Mouse (Mus musculus) olfactory bulb, adult 2 months (tissue): ENCODE results near the gene Ski. TPM values are rescaled to one million over a fixed set of nuclear protein-coding genes. Genes with fewer than 3 reads are reported as not detected.
A peak's percentile ranks its signal among the peaks of the same experiment; 100 is the strongest.

Source experiments
- H3K27ac ChIP-seq: fragments of 200-500 bp; 2 replicates; pipeline ENCODE4 v1.5.1; 2012; ENCODE audit warnings: low read depth, low read length; ENCODE audit not compliant: insufficient read depth
- H3K4me1 ChIP-seq: fragments of 200-500 bp; 2 replicates; pipeline ENCODE4 v1.6.1; 2012; ENCODE audit warnings: low read length; ENCODE audit not compliant: control insufficient read depth, insufficient read depth
- H3K4me3 ChIP-seq: fragments of 200-500 bp; 2 replicates; pipeline ENCODE4 v1.5.1; 2012; ENCODE audit warnings: mild to moderate bottlenecking, low read depth, low read length, moderate library complexity; ENCODE audit not compliant: insufficient read depth
- CTCF ChIP-seq: fragments of 200-500 bp; IDR thresholded peaks from 2 replicates; pipeline ENCODE4 v1.5.1; 2012; ENCODE audit warnings: low read depth, mild to moderate bottlenecking, low read length, moderate library complexity; ENCODE audit not compliant: insufficient read depth
- POLR2A ChIP-seq: fragments of 200-500 bp; IDR thresholded peaks from 2 replicates; pipeline ENCODE4 v1.6.1; 2012; ENCODE audit warnings: mild to moderate bottlenecking, low read depth, low read length, moderate library complexity; ENCODE audit not compliant: insufficient read depth
- WGBS: fragments of 180-500 bp; shearing (Covaris S2); methylation state at CpG from one replicate; pipeline ENCODE4 v1.1.7; 2018; 5-methylcytosine and 5-hydroxymethylcytosine counted together
- polyA plus RNA-seq: library from polyadenylated mRNA; stranded (reverse); fragments of >200 nt; gene quantifications from 2 replicates; pipeline ENCODE4 v1.2.4, GENCODE M21; 2012; ENCODE audit warnings: low replicate concordance; ENCODE audit not compliant: missing spikeins, insufficient read depth, insufficient read length

The Ski gene
- polyA plus RNA-seq, 1 experiment, result not detected

DNA sequence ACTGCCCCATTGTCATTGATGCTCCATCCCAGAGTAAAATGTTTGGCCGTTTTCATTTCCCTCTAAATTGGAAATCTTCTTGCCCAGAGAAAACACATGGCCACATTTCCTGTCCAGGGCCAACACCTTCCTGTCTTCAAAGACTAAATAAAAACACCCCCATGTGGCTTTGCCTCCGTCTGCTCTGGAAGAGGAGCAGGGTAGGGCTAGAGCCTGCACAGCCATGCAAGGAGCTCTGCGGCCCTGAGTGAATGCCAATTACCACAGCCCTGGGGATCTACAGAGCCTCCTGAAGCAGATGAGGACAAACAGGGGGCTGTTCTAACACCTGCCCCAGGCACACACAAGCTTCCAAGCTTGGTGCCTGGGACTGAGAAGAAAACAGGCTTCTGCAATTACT, 46.2 kb downstream of the Ski start:
- Histone ChIP-seq H3K27ac (peak overlapping the region; percentile 5; the same call in 1 of the 2 replicates), H3K4me1 (peaks cover 81% of the 10 kb centered on the region)
- WGBS, result 38% methylated on average over 3 of the region's 3 CpGs

DNA sequence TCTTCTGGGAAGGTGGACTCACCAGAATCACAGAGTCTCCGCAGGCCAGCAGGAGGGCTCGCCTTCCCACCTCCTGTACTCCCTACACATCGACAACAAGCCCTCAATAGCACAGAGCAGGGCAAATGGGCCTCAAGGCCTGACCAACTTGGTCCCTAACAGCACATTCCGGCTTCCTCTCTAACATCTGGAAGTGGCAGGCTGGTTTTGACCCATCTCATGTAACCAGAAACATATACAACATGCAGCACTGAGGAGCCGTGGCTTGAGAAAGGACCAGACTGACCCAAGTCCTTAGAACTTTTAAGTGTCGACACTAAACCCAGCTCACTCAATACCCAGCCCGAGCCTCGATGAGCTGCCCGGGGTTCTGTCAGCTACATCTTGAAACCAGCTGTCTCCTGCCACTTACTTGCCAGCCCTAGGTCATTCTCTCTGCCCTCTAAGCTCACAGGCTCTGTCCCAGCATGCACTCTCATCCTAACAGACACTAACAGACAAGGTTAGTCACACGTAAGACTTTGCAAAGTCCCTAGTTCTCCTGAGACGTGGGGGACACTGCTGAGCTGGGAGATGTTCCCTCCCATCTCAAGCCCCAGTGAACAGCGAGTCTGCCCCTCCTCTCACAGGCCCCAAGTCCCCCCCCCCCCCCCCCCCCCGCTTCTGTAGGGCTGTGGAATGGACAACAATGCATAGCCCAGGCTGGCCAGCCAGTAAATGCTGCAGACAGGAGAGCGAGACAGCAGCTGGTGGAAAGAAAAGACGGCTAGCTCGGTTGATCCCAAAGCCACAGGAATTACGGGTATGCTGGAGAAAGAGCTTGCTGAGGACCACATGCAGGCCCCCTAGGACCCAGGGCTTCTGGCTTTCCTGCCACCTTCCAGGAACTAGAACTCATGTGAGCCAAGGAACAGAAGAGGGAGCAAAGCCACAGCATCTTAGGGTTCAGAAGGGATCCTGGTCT, 48.3 kb downstream of the Ski start:
- no peak overlapping the region for H3K4me3 ChIP-seq
- peaks cover 81% of the 10 kb centered on the region for H3K4me1 ChIP-seq
- peak overlapping the region; percentile 64 for H3K27ac ChIP-seq
- TF ChIP-seq POLR2A, result no peak
- TF ChIP-seq CTCF, result no peak
- 25% methylated on average over 17 of the region's 17 CpGs for WGBS

More for the DNA sequence above, 46.2 kb downstream of the Ski start:
- no peak overlapping the region for H3K4me3 ChIP-seq
- TF ChIP-seq POLR2A (no peak), CTCF (no peak)

DNA sequence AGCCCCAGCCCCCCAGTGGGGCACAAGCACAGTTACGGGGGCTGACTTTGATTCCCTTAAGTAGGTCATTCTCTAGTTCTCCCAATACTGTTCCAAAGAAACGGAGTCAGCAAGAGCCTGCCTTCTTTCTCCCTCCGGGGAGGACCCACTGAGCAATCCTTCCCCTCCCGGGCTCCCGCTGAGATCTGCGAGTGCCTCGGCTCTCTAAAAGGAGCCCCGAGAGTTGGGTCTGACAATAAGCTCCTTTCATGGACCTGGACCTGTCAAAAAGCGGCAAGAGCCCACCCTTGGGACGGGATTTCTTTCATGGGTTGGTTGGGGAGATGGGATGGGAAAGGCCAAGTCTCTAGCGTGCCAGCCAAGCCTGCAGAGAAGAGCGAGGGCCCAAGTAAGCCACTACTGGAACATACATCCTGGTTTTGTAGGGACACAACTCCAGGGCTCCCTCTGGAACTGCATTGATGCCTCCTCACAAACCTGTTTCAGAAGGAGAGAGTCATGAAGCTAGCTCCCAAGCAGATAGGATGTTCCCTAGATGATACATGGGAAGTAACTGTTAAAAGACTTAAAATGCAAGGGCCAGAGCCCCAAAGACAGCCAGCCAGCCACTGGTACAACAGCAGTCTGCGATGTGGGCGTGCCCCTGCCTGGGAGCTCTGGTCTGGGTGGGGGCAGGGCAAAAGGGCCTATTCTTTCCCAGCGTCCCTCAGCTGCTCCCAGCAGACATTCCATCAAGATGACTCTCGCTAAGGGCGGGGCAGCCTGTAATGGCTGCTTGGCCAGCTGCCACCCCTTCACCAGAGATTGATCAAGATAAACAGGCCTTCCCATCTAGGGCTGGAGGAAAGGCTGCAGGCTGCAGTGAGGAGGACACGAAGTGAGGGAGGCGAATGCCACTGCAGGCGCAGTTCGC, 49.2 kb downstream of the Ski start:
- no peak for TF ChIP-seq POLR2A
- TF ChIP-seq CTCF, result no peak
- H3K4me1 ChIP-seq, result peaks cover 76% of the 10 kb centered on the region
- 5% methylated on average over 21 of the region's 21 CpGs for WGBS

DNA sequence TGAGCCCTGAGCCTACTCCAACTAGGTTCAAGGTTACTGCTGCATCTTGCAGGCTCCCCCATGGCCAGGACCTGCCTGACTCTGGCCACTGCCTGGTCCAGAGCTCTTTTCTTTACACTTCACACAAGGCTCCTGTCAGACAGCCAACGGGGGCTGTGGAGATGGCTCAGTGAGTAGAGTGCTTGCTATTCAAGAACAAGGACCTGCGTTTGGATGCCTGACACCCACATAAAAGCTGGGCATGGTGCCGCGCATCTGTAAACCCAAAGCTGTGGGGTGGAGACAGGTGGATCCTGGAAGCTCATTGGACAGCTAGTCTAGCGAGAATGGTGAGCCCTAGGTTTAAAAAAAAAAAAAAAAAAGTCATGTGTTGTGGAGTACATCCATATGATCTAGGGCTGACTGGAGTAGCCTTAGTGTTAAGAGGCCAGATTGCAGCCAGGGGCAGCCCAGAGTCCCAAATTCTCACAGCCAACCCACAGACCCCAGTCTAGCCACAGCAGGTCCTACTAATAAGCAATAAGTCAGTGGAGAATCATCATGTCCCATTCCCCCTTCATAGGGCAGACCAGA, 50.3 kb downstream of the Ski start:
- Histone ChIP-seq H3K4me3 (no peak overlapping the region), H3K27ac (peak overlapping the region; percentile 64; the same call in 1 of the 2 replicates), H3K4me1 (peaks cover 69% of the 10 kb centered on the region)
- no peak for TF ChIP-seq POLR2A
- TF ChIP-seq CTCF, result no peak
- WGBS, result 15% methylated on average over 5 of the region's 5 CpGs

More for the DNA sequence above, 49.2 kb downstream of the Ski start:
- H3K4me3 ChIP-seq, result no peak overlapping the region
- peak overlapping the region; percentile 64 for H3K27ac ChIP-seq

DNA sequence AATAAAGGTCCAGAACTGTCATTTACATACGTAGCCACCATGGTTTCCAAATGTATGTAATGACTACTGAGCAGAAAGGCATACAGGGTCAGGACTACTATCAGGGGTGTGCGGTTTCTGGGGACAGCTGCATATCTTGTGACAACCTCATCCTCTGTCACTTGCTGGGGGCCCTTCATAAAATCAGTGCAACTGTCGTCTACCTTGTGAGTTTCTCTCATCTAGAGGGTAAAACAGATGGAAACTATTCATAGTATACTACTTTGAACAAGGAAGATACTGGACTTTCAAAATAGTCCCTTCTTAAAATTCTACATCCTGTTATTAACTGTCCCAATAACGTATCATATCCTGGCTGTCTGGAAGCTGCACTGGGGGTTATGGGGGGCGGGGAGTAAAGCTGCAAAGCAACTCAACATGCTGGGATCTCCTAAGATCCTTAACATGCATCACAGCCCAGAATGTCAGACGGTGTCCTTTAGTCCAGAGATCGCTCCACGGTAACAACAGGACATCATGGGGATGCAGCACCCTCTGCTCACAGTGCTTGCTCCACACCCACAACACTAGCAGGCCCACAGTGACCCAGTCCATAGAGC, 51.7 kb downstream of the Ski start:
- H3K27ac ChIP-seq, result no peak overlapping the region
- no peak overlapping the region for H3K4me3 ChIP-seq
- WGBS, result 64% methylated on average over 8 of the region's 8 CpGs
- peaks cover 62% of the 10 kb centered on the region for H3K4me1 ChIP-seq
- TF ChIP-seq POLR2A (no peak), CTCF (no peak)

DNA sequence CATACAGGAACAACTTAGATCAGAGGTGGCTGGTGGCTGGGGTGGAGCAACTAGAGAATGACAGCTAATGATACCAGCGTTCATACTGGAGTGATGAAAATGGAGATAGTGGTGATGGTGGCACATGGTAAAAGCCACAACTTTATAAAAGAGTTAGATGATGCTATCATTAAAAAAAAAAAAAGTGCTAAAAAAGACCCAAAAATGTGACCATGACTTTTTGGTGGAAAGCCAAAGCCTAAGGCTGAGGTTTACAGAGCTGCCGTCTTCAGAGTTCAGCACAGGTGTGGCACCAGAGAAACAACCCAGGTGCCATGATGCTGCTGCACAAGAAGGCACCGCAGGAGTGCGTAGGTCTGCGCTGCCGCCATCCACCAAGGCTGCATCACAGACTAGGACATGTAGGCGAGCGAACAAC, 53.5 kb downstream of the Ski start:
- no peak for TF ChIP-seq CTCF
- no peak for TF ChIP-seq POLR2A
- 72% methylated on average over 8 of the region's 8 CpGs for WGBS
- Histone ChIP-seq H3K27ac (no peak overlapping the region), H3K4me1 (peaks cover 55% of the 10 kb centered on the region), H3K4me3 (no peak overlapping the region)

DNA sequence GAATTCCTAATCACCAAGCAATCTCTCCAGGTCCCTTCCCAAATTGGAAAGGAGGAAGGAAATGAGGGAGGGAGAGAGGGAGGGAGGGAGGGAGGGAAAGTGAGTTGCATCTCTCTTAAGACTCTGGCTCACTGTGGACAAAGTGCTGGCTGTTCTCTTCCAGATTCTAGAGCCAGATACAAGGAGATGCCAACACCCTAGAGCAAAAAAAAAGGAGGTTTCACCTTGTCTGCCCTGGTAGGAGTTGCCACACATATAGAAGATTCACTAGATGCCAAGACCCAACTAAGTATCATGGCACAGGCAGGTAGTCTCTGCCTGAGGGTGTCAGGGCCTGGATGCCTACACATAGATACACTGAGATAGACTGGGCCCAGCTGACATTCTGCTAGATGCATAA, 56.5 kb downstream of the Ski start:
- no peak overlapping the region for H3K4me3 ChIP-seq
- no peak overlapping the region for H3K27ac ChIP-seq
- no peak for TF ChIP-seq POLR2A
- TF ChIP-seq CTCF, result no peak
- H3K4me1 ChIP-seq, result peaks cover 49% of the 10 kb centered on the region

DNA sequence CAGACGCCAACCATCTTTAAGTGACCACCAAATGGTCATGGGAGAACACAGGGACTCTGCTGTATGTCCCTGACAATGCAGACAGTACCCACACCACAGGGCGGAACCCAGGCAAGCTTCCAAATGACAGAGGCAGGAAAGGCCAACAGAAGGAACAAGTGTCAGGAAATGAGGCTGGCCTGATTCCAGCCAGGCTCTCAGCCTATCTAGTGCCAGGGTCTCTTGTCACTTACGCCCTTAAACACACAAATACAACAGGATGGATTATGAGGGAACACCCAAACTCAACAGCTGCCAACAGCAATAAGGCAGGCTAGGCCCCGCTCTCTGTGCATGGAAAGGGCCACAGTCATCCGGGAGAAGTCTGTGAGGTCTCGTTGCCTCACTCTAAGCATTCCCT, 57.8 kb downstream of the Ski start:
- TF ChIP-seq POLR2A, result no peak
- no peak for TF ChIP-seq CTCF
- Histone ChIP-seq H3K4me3 (no peak overlapping the region), H3K27ac (no peak overlapping the region), H3K4me1 (peaks cover 53% of the 10 kb centered on the region)
- WGBS, result 42% methylated on average over 6 of the region's 6 CpGs
